Mouse (Mus musculus): ENCODE results near the gene Gm20547.
"Not testable (repeated sequence)": the region's sequence is repeated elsewhere in the genome, so short reads cannot be mapped to it uniquely, and the experiment has no call there.

Gene Gm20547

DNA sequence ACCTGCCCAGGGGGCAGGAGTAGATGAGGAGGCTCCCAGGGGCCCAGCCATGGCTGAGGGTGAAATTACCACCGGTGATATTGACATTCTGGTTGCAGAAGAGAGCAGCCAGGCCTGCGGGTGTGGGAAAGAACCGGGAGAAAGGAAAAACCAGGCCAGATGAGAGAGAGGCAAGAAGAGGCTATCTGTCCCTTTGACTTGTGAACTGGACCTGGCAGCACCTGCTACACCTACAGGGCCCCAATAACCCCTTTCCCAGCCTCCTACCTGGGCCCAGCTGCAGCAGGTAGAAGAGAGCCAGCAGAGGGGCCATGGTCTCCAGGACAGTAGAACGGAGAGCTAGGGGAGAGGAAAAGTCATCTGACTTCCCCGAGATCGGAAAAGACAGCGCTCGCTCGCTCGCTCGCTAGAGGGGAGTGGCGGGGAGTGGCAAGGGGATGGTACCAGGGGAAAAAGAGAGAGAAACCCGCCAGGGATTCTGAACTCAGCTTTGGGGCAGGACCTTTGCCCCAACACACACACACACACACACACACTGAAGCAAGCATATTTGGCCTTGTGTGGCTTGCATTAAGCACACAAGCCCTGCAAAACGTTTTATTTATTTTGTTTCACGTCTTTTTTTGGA, at the start of gene Gm20547:
Gene Gm20547, minus strand, starts transcription at position 360 of the 628 bp plus-strand sequence.
- DNase-seq (ENCODE audit: low spot score in 2 of 2): no peak

DNA sequence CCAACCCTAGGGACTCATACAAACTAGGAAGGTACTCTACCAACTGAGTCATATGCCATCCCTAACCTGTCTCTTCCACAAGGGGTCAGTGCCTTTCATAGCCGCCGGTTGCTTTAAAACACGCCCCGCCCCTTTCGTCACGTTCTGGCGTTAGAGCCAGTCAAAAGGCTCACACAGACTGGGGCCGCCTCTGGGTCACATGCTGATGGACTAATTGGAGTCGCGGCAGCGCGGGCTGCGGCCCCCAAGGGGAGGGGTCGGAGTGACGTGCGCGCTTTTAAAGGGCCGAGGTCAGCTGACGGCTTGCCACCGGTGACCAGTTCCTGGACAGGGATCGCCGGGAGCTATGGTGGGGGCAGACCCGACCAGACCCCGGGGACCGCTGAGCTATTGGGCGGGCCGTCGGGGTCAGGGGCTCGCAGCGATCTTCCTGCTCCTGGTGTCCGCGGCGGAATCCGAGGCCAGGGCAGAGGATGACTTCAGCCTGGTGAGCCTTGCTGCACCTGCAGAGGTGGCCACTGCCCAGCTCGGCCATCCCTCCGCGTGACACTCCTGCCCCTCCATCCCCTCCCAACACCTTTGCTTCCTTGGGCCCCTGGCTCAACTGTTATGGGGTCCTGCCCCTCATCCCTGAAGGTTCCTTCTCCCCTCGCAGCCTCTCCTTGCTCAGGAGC, 49.4 kb upstream of the Gm20547 start, which contains the start of gene Neu1:
Gene Neu1, plus strand, starts transcription at position 193 of the 674 bp plus-strand sequence.
- DNase-seq (ENCODE audit: low spot score in 2 of 2): peak; percentile 84 to 97

DNA sequence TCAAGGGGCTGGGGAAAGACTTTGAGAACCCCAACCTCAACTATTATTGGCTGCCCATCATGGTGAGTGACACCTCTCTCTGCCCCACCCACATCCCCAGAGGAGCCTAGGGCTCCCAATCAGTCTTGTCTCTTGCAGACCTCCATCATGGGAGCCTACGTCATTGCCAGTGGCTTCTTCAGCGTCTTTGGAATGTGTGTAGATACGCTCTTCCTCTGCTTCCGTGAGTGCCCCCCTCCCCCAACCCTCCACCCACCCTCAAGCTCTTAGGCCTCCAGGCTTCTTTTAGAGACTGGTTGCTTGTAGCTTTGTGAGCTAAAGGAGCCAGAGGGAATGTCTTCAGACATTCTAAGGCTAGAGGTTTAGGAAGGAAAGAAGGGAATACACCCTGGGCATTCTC, 47.0 kb upstream of the Gm20547 start:
- DNase-seq (ENCODE audit: low spot score in 2 of 2): no peak

DNA sequence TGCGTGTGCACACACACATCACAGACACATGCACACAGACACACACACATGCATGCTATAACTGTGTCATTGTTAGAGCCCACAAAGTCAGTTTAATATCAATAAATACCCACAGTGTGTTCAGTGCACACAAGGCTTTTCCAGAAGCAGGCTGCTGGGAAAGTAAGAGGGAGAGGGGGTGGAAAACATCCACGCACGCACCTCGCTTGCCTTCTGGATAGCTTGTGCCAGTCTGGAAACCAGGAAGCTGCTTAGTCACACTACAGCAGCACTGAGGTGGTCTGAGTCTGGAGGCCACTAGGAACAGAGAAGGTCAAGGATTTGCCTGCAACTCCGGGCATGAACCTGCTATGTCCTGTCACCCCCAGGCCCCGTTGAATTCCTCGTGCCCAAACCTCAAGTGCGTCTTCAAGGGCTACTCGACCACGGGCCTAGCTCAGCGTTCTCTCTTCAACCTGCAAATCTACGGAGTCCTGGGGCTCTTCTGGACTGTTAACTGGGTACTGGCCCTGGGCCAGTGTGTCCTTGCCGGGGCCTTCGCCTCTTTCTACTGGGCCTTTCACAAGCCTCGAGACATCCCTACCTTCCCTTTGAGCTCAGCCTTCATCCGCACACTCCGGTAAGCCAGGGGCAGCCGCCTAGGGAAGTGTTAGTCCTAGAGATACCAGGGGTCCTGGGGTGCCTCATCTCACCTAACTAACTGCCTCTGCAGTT, 45.6 kb upstream of the Gm20547 start:
- no peak for DNase-seq (ENCODE audit: low spot score in 2 of 2)

DNA sequence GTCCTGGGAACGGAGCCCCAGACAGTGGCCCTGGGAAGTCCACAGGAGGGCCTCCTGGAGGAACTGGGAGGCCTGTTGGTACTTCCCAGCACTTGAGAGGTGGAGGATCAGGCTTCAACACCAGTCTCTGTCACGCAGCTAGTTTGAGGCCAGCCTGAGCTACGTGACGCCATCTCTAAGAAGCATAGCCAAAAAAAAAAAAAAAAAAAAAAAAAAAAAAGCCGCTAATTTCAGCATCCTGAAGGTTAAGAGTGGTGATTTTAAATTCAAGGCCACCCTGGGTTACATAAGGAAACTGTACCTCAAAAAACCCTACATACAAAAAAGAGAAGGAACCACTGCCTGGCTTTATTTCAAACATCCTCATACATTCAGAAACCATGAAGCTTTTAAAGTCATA, 42.4 kb upstream of the Gm20547 start:
- no peak for DNase-seq (ENCODE audit: low spot score in 2 of 2)

DNA sequence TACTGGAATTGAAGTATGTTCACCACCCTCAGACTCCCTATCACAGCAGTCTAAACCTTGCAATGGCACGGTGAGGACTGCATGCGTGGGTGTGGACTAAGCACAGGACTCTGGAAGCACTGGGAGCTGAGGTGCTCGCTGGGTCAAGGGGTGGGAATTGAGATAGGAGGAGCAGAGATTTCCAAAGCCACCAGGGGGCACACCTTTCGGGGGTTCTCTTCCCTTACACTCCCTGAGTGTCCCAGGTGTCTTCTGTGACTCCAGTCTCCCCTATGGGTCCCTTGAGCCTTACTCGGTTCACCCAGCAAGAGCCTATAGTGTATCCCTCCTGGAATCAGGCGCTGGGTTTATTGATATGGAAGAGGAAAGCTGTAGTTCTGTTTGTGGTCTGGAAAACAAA, 41.1 kb upstream of the Gm20547 start:
- no peak for DNase-seq (ENCODE audit: low spot score in 2 of 2)

DNA sequence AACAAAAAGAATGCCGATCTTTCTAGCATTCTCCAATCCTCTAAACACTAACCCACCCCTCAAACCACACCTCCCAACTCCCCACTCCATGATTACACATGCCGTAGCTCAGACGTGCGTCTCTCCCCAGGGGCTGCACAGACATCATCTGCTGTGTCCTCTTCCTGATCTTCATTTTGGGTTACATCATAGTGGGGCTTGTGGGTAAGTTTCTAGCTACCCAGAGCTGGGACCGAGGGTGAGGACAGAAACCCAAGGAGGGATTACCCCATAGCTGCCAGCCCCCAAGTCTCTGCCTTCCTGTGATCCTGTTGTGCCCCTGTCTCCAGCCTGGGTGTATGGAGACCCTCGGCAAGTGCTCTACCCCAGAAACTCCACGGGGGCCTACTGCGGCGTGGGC, 35.3 kb upstream of the Gm20547 start:
- DNase-seq (ENCODE audit: low spot score in 2 of 2): no peak

DNA sequence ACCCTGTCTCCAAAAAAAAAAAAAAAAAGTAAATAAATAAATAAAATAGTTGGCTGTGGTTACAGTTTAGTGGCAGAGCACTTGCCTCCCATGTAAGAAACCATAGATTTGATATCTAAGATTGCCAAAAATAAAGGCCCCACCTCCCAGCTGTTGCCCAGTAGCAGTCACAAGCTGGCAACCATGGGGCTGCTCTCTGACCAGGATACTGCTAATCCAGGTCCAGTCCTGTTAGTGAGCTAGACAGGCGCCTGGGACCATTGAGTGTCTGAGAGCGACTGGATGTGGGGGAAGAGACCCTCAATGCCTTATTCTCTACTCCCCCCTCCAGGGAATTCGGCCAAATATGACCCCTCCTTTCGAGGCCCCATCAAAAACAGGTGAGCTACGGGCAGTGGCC, 34.5 kb upstream of the Gm20547 start:
- DNase-seq (ENCODE audit: low spot score in 2 of 2): no peak

DNA sequence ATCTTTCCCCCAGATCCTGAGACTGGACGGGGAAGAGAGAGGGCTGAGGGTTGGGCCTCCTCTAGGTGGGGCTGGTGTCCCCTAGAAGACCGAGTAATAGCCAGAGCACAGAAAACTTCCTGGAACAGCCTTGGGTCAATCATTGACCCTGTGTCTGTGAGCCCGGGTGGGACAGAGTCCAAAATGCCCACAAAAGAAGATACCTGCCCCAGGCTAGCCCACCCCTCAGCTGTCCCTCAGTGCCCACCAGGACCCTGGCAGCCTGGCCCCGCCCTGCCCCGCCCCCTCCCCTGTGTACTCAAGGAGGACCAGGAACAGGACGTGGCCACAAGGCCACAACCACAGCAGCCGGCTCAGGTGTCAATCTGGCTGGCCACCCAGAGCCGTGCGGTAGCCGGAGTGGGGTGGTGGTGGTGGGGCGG, 33.6 kb upstream of the Gm20547 start:
- no peak for DNase-seq (ENCODE audit: low spot score in 2 of 2)

DNA sequence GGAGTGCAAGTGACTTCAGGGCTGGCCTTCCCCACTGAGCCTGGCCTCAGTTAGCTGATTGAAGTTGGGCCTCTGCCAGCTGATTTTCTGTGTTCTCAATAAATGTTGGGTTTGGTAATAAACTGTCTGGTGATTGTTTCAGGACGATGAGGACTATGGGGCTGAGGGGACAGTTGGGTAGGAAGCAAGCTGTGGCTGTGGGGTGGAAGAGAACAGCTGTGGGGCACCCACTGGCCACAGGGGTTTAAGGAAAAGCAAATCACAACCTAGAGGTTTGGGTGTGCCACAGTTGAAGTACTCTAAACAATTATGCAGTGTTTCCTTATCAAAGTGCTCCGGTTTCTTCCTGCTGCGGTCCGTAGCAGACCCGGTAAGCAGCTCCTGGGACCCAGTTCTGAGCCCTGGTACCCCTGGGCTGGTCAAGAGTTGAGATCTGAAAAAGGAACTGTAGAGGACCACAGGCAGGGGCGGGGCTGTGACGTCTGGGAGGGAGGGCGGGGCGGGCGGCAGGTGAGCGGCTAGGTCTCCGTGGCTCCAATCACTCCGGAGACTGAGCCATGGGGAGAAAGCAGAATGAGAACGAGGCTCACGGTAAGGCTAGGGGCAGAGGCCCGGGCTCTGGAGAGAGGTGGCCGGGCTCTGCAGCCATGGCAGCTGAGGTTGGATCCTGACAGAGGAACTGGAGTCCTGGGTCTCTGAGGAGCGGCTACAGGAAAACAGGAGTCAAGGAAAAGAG, 32.3 kb upstream of the Gm20547 start, which contains the start of gene Slc44a4:
Gene Slc44a4, plus strand, starts transcription at position 537 of the 736 bp plus-strand sequence.
- DNase-seq (ENCODE audit: low spot score in 2 of 2): no peak

DNA sequence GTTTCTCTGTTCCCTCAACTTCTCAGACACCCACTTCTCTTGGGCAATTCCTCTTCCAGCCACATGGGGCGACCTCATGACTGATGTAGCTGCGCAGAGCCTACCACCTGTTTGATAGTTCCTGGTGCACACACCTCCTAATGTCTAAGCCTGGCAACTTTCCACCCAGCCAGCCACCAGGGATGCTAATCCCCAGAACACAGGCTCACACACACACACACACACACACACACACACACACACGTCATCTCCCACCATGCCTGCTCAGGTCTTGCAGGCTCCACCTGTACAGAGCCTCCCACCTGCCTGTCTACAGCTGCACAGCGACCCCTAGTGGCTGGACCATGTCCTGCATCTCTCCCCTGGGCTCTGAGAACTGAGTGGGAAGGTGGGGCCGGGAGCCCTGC, 30.1 kb upstream of the Gm20547 start:
- peak; percentile 85 to 90 for DNase-seq (ENCODE audit: low spot score in 2 of 2)

DNA sequence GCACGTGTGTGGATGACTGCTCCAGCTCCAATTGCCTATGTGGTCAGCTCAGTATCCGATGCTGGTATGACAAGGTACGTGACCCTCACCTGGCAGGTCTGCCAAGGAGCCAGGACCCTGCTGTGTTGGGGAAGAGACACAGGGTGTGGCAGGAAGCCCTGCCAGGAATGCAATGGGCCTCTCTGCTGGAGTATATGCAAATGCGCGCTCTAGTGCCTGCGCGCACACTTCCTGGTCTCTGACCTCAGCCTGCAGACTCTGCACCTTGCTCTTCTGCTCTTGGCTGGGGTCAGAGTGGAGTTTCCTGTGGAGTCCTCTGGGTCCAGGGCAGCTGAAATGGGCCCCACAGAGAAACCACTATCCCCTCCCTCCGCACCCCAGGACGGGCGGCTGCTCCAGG, 29.1 kb upstream of the Gm20547 start:
- no peak for DNase-seq (ENCODE audit: low spot score in 2 of 2)

DNA sequence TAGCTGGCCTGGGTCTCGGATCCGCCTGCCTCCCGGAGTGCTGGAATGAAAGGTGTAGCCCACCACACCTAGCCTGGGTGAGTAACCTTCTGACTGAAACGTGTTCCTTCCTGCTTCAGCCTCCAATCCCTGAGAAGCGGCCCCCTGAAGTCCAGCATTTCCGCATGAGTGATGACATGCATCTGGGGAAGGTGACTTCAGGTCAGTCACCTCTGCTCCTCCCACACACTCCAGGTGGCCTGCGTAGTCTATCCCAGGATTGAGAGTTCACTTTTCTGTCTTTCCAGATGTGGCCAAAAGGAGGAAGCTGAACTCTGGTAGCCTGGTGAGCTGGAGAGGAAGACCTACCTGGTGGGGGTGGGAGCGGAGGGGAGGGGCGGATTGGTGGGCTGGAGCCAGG, 21.1 kb upstream of the Gm20547 start:
- DNase-seq (ENCODE audit: low spot score in 2 of 2): no peak

DNA sequence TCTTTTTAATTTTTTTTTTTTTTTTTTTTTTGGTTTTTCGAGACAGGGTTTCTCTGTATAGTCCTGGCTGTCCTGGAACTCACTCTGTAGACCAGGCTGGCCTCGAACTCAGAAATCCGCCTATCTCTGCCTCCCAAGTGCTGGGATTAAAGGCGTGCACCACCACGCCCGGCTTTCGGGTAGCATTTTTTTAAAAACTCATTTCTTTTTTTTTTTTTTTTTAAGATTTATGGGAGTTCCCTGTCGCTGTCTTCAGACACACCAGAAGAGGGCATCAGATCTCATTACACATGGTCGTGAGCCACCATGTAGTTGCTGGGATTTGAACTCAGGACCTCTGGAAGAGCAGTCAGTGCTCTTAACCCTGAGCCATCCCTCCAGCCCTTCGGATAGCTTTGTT, 20.1 kb upstream of the Gm20547 start:
- DNase-seq (ENCODE audit: low spot score in 2 of 2): not testable (repeated sequence)

DNA sequence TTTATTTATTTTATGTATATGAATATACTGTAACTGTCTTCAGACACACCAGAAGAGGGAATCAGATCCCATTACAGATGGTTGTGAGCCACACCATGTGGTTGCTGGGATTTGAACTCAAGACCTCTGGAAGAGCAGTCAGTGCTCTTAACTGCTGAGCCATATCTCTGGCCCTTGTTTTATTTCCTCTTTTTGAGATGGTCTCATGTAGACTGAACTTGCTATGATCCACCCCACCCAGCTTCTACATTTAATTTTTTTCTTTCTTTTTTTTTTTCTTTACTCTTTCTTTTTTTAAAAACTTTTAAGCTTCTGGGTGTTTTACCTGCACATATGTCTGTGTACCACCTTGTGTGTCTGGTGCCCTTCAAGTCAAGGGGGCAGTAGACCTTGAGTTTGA, 19.0 kb upstream of the Gm20547 start:
- not testable (repeated sequence) for DNase-seq (ENCODE audit: low spot score in 2 of 2)

DNA sequence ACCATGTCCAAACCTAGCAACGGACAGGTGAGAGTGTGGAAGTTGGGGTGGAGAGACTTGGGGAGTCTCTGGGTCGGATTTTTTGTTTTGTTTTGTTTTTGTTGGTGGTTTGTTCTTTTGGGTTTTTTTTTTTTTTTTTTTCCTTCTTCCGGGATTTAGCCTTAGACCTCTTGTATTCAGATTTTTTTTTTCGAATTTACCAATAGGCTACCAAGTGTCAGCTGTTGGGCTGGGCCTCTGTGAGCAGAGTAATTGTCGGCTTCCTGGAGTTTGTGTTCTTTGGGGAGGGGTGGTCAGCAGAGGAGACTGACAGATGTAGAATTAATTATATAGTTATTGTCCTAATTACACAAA, 18.0 kb upstream of the Gm20547 start:
- DNase-seq (ENCODE audit: low spot score in 2 of 2): no peak

DNA sequence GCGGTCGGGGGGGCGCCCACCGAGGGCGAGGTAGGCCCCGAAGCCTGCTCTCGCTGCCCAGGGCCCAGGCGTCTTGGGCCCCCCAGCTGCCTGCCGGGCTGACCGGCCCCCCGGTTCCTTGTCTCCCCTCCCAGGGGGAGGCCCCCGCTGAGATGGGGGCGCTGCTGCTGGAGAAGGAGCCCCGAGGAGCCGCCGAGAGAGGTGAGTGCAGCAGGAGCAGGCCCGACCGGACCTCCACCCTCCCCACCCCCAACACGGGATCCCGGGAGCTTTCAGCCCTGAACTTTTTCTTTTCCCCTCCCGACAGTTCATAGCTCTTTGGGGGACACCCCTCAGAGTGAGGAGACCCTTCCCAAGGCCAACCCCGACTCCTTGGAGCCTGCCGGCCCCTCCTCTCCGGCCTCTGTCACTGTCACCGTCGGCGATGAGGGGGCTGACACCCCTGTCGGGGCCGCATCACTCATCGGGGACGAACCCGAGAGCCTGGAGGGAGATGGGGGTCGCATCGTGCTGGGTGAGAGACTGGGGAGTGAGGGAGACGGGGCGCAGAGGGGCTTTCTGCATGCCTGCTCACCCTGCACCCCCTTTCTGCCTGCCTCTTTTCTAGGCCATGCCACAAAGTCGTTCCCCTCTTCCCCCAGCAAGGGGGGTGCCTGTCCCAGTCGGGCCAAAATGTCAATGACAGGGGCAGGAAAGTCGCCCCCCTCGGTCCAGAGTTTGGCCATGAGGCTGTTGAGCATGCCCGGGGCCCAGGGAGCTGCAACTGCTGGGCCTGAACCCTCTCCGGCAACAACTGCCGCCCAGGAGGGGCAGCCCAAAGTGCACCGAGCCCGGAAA, 17.4 kb upstream of the Gm20547 start:
- DNase-seq (ENCODE audit: low spot score in 2 of 2): peak; percentile 51 to 55

DNA sequence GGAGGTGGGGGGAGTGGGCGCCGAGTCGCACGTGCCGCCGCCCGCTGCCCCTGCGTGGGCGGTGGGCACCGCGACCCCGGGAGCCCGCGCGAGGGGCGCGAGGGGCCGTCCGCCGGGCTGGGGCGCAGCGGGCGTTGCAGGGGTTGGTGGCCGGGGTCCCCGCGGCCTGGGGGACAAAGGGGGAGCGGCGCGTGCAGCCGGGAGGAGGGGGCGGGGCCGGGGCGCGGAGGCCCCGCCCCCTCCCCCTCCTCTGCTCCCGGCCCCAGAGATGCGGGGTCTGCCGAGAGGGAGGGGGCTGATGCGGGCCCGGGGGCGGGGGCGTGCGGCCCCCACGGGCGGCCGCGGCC, 16.8 kb upstream of the Gm20547 start:
- peak in 1 of 2 experiments; percentile 39 for DNase-seq (ENCODE audit: low spot score in 2 of 2)

DNA sequence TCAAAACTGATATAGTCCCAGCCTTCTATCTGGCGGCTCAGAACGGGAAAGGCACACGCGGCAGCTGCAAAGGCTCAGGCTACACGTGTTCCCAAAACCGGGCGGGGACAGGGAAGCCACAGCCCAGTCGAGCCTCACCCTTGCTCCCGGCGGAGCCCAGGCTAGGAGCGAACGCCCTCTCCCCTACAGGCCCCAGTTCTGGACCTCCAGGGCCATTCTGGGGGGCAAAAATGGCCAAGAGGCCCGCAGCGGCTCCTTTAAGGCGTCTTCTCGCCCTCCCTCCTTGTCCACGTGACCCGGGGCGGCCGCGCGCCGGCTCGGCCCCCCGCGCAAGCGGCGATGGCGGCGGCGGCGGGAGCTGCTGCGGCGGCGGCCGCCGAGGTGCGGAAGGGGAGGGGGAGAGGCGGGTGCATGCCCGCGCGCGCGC, 16.3 kb upstream of the Gm20547 start, which contains the start of the genes C2 and Ehmt2:
Gene C2, minus strand, starts transcription at position 106 of the 427 bp plus-strand sequence.
Gene Ehmt2, plus strand, starts transcription at position 310 of the 427 bp plus-strand sequence.
- DNase-seq (ENCODE audit: low spot score in 2 of 2): peak; percentile 75 to 81

DNA sequence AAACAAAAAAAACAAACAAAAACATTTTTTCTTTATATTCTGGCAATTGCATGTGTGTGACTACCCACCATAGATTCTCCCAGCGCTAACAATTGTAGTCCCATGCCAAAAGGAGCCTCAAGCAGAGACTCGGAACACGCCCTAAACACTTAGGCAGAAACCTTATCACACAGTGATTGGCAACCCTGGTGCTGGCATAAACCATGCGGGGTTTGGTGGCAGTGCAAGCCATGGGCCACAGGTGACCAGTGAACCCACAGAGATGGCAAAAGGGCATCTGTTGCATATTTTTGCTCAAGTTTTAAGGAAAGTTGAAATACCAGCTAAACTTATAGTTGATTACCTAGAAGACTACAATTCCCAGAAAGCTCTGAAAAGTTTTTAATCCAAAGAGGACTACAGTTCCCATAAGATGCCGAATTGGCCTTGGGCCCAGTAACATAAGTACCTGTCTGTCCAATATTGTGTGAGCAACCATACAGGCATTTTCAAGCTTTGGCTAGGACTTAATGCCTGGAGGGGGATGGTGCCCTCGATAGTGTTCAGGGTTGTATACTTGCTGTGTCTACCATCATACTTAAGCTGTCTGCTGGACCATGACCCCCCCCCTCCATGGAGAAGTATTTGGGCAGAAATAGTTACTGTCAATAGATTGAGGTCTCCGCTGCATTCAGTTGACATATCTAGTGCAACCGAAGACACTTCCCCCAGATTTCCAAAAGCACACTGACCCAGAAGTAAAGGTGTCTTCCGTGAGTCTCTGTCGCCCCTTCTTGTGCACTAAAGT, 15.7 kb upstream of the Gm20547 start:
- DNase-seq (ENCODE audit: low spot score in 2 of 2): peak in 1 of 2 experiments; percentile 40

All from spleen, postnatal 10 days (tissue).